Mouse (Mus musculus) spleen, adult 2 months (tissue): Measurements from ENCODE around the gene Rnf7. TPM values are rescaled to one million over a fixed set of nuclear protein-coding genes. Genes with fewer than 3 reads are reported as not detected.
"Not testable (repeated sequence)": the region's sequence is repeated elsewhere in the genome, so short reads cannot be mapped to it uniquely, and the experiment has no call there.

Source experiments
- DNase-seq, 2 experiments: peaks; one replicate each; pipeline versions ENCODE4 v3.0.0 to v3.0.0-alpha.2; 2012 to 2021; ENCODE audit warnings: low spot score in 2 of 2, low read depth in 1 of 2
- H3K27ac ChIP-seq: fragments of 200-500 bp; 2 replicates; pipeline ENCODE4 v1.5.1; 2012; ENCODE audit warnings: low read length, inconsistent platforms; ENCODE audit not compliant: insufficient read depth
- H3K27me3 ChIP-seq: fragments of 200-500 bp; 2 replicates; pipeline ENCODE4 v1.6.1; 2012; ENCODE audit warnings: mild to moderate bottlenecking, moderate library complexity, low read length, inconsistent platforms; ENCODE audit not compliant: control insufficient read depth, insufficient read depth
- H3K36me3 ChIP-seq: fragments of 200-500 bp; 2 replicates; pipeline ENCODE4 v1.6.1; 2012; ENCODE audit warnings: mild to moderate bottlenecking, low read length, inconsistent platforms; ENCODE audit not compliant: control insufficient read depth, insufficient read depth
- H3K4me1 ChIP-seq: fragments of 200-500 bp; 2 replicates; pipeline ENCODE4 v1.6.1; 2011; ENCODE audit warnings: inconsistent platforms; ENCODE audit not compliant: control insufficient read depth, insufficient read depth, insufficient read length
- H3K4me3 ChIP-seq: fragments of 200-500 bp; 2 replicates; pipeline ENCODE4 v1.5.1; 2011; ENCODE audit warnings: mild to moderate bottlenecking, inconsistent platforms; ENCODE audit not compliant: insufficient read depth, insufficient read length; ENCODE audit errors: extremely low read depth
- CTCF ChIP-seq: fragments of 200-500 bp; IDR thresholded peaks from 2 replicates; pipeline ENCODE4 v1.5.1; 2011; ENCODE audit warnings: mild to moderate bottlenecking, inconsistent platforms; ENCODE audit not compliant: insufficient read depth, insufficient read length, insufficient replicate concordance; ENCODE audit errors: extremely low read depth
- POLR2A ChIP-seq: fragments of 200-500 bp; IDR thresholded peaks from 2 replicates; pipeline ENCODE4 v1.6.1; 2011; ENCODE audit warnings: low read depth, low read length, inconsistent platforms
- WGBS: fragments of 180-500 bp; shearing (Covaris S2); methylation state at CpG from one replicate; pipeline ENCODE4 v1.1.7; 2018; 5-methylcytosine and 5-hydroxymethylcytosine counted together
- polyA plus RNA-seq: library from polyadenylated mRNA; depleted of rRNA; stranded (reverse); fragments of >200 nt; gene quantifications from 2 replicates; pipeline ENCODE4 v1.2.3, GENCODE M21; 2012

Rnf7 gene
- polyA plus RNA-seq, 1 experiment: 92.5 TPM

- no peaks in the 10 kb centered on the region for H3K27me3 ChIP-seq
- TF ChIP-seq POLR2A: no peak
- no peak for TF ChIP-seq CTCF
- no peaks in the 10 kb centered on the region for H3K36me3 ChIP-seq
- H3K27ac ChIP-seq: no peak overlapping the region
- H3K4me3 ChIP-seq: no peak overlapping the region
- 79% methylated on average over 3 of the region's 3 CpGs for WGBS
- H3K4me1 ChIP-seq: no peaks in the 10 kb centered on the region
- DNase-seq: no peak
Observed at GRCm38 (mm10) chr9:96493212-96493611, 14.7 kb upstream of the Rnf7 start.

DNA sequence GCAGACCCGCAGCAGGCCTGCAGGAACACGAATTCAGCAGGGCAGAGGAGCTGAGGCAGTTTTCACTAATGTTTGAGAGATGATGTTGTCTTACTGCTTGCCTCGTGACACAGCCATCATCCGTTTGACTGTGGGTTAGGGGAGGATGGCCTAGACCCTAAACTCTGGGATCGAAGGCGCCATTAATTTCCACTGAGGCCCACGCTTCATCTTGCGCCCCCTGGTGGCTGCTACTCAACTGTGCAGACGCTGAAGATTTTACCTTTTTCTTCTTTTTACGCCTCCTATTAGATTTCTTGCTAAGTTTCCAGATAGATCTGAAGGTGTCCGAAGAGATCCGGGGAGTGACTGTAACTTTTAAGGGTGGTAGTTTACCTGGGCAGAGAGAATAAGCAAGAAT is 13.3 kb upstream of the Rnf7 start:
- Histone ChIP-seq H3K27ac (no peak overlapping the region), H3K36me3 (no peaks in the 10 kb centered on the region), H3K27me3 (no peaks in the 10 kb centered on the region), H3K4me1 (no peaks in the 10 kb centered on the region), H3K4me3 (no peak overlapping the region)
- TF ChIP-seq POLR2A (no peak), CTCF (peak; percentile 78; the same call in 1 of the 2 replicates)
- DNase-seq: peak; percentile 18 to 27
- 40% methylated on average over 12 of the region's 12 CpGs for WGBS

DNA sequence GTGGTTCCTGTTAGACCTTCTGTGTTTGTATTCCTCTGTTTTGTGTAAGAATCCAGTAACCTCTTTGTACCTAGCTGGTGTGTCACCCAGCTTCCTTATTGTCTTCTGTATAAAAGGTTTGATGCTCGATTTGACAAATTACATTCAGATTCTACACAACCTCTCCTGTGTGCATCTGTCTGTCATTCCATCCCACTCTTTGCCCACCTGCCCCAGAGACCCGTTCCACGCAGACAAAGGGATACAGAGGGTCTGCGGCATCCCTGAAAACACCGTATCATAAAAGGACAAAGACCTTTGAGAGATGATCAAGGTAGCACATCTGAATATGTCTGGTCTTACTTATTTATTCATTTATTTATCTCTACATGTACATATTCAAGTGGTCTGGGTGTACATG is 9.4 kb upstream of the Rnf7 start:
- not testable (repeated sequence) for DNase-seq, H3K27ac ChIP-seq, H3K36me3 ChIP-seq, H3K4me1 ChIP-seq, H3K27me3 ChIP-seq, H3K4me3 ChIP-seq
- 92% methylated on average over 5 of the region's 5 CpGs for WGBS

DNA sequence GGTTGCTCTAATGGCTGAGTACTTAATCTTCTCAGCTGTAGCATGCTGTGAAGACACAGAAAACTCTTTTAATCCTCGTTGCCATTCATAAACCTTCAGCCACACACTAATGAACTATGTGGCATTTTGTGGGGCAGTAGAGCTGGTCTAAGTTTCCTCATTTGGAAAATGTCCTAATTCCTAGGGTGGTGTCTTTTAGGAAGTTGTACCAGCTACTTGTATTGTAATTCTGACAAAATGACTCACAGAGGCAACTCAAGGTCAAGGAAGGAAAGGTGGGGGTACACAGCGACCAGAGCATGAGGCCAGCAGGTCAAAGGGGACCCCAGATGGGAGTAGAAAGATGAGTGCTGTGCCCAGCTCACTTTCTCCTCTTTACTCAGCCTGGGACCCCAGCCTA is 5.2 kb upstream of the Rnf7 start:
- Histone ChIP-seq H3K36me3 (no peaks in the 10 kb centered on the region), H3K4me3 (no peak overlapping the region), H3K27me3 (no peaks in the 10 kb centered on the region), H3K27ac (no peak overlapping the region), H3K4me1 (no peaks in the 10 kb centered on the region)
- no peak for DNase-seq
- 73% methylated on average over 2 of the region's 2 CpGs for WGBS
- no peak for TF ChIP-seq CTCF
- no peak for TF ChIP-seq POLR2A

DNA sequence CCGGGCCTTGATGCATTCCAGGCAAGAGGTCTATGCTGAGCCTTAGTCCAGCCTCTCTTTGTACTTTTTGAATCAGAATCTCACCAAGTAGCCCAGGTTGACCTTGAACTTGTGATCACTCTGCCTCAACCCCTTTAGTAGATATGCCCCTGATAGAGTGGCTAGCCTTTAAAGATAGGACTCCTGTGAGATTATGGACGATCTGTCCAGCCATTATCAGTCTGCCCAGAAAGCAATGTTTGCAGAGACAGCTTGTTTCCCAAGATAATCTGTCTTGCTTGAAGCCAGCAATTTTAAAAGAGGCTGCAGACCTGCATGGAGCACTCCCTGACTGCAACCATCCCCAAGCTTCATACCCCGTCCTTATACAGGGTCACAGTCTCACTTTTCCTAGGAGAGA is 4.6 kb upstream of the Rnf7 start:
- WGBS: 86% methylated on average over 3 of the region's 3 CpGs
- TF ChIP-seq CTCF: no peak
- Histone ChIP-seq H3K4me3 (no peak overlapping the region), H3K27me3 (no peaks in the 10 kb centered on the region), H3K4me1 (no peaks in the 10 kb centered on the region), H3K27ac (no peak overlapping the region), H3K36me3 (no peaks in the 10 kb centered on the region)
- DNase-seq: no peak

DNA sequence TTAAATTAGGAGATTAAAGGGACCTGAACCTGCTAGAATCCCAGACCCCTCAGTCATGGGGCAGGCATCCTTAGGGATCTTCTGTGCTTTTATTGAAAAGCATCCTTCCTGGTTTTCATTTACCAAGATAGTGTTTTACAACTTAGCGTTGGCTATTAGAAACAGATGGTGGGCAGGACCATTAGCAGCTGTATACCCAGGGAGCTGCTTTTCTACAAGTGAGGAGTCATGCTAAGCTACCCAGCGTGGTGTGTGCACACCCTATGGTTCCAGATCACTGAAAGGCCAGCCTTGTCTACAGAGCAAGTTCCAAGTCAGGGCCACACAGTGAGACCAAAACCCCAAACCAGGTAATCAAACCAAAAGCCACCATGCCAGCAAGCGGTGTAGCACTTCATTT is 6.1 kb downstream of the Rnf7 start:
- Histone ChIP-seq H3K4me1 (peaks cover 2% of the 10 kb centered on the region; the same call in 1 of the 2 replicates), H3K36me3 (peaks cover 12% of the 10 kb centered on the region), H3K27me3 (no peaks in the 10 kb centered on the region), H3K4me3 (no peak overlapping the region), H3K27ac (no peak overlapping the region)
- 90% methylated on average over 3 of the region's 3 CpGs for WGBS
- TF ChIP-seq POLR2A (no peak), CTCF (no peak)
- no peak for DNase-seq

- H3K27me3 ChIP-seq, H3K4me3 ChIP-seq, H3K27ac ChIP-seq, DNase-seq, H3K4me1 ChIP-seq: not testable (repeated sequence)
- peaks cover 12% of the 10 kb centered on the region for H3K36me3 ChIP-seq
- 94% methylated on average over 4 of the region's 4 CpGs for WGBS
Observed at GRCm38 (mm10) chr9:96471681-96472080, 6.8 kb downstream of the Rnf7 start.
